Mouse (Mus musculus) spleen, adult 18-20 months (tissue): ENCODE data around the gene Pknox2.

Experiments
- DNase-seq, 2 experiments: peaks; one replicate each; pipeline ENCODE4 v3.0.0; 2022; ENCODE audit warnings: mixed read lengths in 2 of 2

Gene Pknox2

GRCm38 (mm10) chr9:37139514-37139913, 7.7 kb downstream of the Pknox2 start:
- no peak for DNase-seq

GRCm38 (mm10) chr9:37138883-37139282, 8.3 kb downstream of the Pknox2 start:
- DNase-seq, result no peak

DNA sequence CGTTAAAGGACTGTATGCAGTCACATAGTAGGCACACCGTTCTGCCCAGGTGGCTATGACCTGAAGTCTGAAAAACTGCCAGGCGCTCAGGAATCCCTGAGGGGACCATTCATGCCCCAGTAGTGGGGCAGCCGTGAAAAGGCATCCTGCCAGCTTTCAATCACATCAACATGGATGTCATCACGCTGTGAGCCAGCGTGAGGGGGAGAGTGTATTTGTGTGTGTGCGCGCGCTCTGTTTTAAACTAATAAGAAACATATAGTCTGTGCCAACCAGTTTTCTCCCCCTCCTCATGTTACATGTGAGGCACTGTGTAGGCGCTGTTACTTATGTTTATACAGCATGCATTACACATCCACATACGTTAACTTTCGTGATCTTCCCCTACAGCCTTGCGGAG, 10.9 kb downstream of the Pknox2 start:
- no peak for DNase-seq

GRCm38 (mm10) chr9:37133495-37133894, 13.7 kb downstream of the Pknox2 start:
- no peak for DNase-seq

DNA sequence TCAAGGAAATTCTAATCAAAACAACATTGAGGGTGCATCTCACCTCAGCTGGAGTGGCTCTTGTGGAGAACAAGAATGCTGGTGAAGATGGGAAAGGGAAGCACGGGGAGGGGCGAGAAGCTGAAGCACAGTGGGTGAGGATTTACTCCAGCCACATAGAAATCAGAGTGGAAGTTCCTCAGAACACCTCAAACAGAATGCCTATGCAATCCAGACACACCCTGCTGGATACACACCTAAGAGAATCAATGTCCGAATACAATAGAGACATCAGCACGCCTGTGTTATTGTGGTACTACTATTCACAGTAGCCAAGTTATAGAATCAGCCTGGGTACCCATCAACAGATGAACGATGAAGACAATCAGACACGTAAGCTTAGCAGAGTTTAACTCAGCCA, 18.2 kb downstream of the Pknox2 start:
- DNase-seq, result no peak

DNA sequence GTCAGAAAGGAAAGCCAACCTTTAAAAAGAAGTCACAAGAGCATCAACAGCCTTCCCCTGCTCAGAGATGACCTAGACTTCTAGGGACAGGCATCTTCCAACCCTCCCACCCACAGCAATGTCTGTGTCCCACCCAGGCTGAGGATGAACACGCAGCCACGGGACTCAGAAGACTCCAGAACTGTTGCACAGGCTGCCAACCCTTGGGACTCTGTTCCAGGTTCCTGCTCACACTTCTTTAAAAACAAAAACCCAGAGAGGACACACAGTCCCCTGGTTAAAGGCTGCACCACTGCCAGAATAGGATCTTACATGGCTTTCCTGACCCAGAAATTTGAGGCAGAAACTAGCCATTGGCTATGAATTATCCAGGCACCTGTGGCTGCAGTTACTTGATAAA, 21.0 kb downstream of the Pknox2 start:
- no peak for DNase-seq

DNA sequence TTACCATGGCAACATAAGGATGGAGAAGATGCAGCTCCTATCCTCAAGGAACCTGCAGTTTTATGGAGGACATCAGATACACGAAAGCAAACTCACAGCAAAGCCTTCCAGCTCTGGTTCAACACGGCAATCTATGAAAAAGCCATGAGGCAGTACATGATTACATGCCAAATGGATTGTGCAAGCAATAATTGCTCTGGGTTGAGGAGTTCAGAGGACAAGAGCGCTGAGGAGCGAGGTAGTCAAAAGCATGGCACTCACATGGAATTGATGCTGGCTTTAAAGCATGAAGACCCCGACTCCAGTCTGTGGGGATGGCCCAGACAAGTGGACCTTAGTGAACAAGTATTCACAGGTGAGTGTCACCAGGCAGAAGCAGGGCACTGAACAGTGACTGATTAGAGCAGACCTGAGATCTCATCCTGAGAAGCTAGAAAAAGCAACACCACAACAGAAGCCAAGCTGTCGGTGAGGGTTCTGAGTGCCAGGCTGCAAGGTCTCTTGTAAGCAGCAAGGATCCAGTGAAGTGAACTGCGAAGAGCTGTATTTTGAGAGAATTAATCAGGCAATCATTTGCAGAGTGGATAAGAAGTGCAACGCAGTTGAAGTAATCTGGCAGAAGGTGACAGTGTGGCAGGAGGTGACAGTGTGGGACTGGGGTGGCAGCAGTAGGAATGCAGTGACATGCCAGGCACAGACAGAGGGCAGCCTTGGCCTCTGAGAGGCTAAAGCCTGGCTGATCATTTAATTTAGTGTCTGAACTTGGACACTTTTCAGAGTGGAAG, 22.3 kb downstream of the Pknox2 start:
- DNase-seq, result no peak

DNA sequence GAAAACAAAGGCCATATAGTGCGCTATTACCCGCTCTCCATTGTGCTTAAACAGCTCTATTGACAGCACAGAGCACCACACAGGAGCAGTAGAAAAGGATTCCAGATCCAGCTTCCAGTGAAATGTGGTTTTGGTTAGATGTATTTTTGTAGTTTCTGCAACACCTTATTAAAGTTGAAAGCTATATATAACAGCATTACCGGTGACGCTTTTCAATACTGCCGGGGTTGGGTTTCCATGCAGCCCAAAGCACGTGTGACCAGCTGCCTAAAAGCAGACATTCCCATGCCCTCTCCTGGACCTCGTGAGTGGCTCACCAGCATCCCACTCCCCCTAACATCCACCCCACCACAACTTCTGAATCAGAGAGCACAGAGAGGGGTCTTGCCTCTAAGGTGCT, 23.8 kb downstream of the Pknox2 start:
- no peak for DNase-seq

- DNase-seq, result no peak
Observed at GRCm38 (mm10) chr9:37122971-37123370, 24.2 kb downstream of the Pknox2 start.

- DNase-seq, result no peak
Observed at GRCm38 (mm10) chr9:37122381-37122780, 24.8 kb downstream of the Pknox2 start.

GRCm38 (mm10) chr9:37121761-37122331, 25.4 kb downstream of the Pknox2 start:
- no peak for DNase-seq

DNA sequence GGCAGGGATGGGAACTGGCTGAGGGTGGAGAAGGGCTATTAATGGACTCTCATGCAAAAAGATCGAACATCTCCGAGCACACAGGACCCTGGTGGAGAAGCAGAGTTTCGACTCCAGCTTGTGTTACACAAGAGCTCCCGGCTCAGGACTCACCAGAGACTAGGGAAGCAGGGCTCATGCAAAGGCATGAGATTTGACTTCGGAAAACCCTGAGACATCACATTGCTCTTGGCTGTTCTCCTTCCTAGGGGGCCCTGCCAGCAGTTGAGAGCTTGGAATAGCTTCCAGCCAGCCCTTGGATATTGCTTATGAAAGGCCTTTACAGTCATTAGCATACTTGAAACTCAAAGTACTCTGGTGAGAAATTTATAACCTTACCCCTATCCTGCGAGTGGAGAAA, 26.4 kb downstream of the Pknox2 start:
- no peak for DNase-seq

DNA sequence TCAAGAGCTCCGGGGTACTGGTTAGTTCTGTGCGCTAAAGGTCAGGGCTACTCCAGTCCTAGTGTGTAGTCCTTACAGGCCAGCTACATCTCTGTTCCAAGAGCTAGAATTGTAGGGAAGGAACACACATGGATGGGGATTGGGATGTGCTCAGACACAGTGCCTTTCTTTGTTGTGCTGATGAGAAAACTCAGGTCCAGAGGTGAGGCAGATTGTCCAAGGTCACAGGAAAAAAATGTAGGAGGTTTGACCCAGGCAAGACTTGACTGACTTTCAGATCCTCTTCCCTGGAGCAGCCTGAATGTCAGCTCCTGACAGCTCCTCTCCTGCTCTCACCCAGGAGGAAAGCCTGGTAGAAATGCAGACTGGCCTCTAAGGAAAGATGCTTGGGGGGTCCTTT, 29.7 kb downstream of the Pknox2 start:
- DNase-seq, result no peak

GRCm38 (mm10) chr9:37116632-37117413, 30.4 kb downstream of the Pknox2 start:
- no peak for DNase-seq

DNA sequence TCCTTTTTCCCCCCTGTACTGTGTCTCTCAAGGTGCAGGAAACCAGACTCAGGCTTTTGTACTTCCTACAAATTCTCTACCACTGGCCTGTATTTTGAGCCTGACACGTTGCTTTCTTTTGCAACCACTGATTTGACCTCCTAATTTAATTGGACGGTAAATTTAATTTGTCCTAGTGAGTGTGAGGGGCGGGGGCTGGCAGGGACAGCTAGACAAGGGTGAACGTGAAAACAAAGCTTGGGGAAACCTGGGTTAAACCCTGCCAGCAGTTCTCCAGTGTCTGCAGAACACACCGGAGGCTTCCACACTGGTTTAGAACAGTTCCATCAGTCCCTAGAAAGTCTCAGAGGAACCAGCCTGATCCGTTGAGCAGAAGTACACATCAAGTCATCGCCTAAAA, 31.4 kb downstream of the Pknox2 start:
- DNase-seq, result no peak

DNA sequence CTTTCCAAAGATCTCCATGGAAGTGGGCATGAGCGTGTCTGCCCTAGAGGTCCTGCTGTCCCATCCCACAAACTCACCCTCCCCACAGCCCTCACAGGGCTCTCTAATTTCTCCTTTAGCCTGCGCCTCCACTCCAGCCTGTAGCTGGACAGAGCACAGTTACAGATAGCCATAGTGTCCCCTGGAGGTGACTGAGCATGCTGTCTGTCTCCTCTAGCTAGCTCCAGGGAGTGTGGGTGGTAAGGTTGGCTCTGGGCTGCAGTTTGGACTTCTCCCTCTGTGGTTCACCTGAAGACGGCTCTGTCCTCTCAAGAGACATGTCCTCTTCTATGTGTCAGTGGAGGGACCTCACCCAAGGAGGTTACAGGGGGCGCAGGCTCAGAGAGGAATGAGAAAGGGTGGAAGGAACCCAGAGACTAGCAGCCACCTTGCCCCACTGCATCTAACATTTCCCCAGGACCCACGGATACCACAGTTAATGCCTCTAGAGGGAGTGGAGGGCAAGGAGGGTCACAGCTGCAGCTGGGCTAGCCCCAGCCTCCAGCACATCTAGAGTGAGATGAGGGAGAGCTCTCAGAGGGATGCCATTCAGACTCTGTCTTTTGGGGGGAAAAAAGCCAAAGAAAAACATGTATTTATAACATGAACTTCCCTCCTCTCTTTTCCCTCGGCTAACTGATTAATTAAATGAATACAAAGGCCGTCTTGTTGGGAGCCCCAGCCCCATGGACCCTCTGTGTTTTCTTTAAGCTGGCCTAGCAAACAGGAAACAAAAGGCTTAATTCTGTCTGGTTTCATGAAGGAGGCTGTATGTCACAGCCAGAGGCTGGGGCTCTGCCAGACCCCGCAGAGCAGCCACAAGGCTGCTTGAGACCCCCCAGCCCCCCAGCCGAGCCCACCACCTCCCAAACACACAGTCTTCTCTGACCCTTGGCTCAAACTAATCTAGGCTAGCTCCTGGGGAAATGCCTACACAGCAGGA, 32.6 kb downstream of the Pknox2 start:
- no peak for DNase-seq

DNA sequence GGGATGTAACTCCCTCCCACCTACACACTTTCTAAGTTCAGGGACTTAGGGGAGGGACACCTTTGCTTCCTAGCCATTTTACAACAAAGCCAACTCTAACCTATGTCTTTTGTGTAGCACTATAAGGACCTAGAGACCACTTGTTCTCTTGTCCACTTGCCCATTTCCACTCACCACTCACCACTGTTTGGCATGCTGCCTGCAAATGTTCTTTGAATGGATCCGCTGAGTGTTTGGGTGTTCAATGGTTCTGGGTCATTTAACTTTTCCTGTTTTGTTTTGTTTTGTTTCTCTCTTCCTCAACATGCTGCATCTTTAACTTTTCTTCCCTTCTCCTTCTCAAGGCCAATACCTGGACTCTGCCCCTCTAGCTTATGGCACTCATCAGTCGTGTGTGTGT, 39.7 kb downstream of the Pknox2 start:
- DNase-seq, result no peak

DNA sequence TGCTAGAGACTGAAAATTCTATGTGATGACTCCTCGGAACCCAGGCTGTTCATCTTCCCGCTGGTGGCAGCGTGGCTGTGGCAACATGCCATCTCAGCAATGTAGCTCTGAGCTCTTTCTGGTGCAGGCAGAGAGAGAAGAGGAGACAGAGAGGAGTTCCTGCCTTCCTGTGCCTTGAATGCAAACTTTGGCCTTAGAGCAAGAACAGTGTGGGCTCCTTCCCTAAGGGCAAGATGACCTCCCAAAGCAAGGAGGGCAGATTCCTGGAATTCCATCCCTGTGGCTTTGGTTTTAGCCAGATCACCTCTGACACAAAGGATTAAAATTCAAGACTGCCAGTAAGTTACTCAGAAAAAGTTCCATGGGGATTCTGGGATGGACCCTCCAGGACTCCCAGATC, 40.4 kb downstream of the Pknox2 start:
- DNase-seq, result no peak

DNA sequence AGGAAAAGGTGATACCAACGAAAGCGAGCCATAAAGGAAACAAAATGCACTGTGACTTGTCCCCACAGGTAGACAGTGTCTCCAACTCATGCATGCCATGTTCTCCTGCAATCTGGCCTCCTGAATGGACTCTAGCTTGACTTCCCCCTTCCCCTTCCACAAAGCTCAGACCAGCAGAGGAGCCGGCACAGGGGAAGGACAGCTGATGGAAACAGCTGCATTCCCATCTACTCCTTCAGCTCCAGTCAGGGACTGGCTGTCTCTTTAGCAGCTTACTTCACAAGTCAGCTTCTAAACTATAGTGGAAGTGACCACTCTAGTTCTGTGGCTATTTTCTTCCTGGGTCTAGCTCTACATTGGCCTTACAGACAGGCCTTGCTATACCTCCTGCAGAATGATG, 43.0 kb downstream of the Pknox2 start:
- no peak for DNase-seq

GRCm38 (mm10) chr9:37103778-37104177, 43.4 kb downstream of the Pknox2 start:
- DNase-seq, result no peak

GRCm38 (mm10) chr9:37101059-37101940, 45.9 kb downstream of the Pknox2 start:
- no peak for DNase-seq

GRCm38 (mm10) chr9:37099595-37099994, 47.6 kb downstream of the Pknox2 start:
- no peak for DNase-seq
